Mouse (Mus musculus): Measurements from ENCODE around the gene Scaf4. TPM values are rescaled to one million over a fixed set of nuclear protein-coding genes. Genes with fewer than 3 reads are reported as not detected.

The Scaf4 gene
- polyA plus RNA-seq, 1 experiment = 40.1 TPM

GRCm38 (mm10) chr16:90250099-90250498 lies 34.2 kb downstream of the Scaf4 start:
- Histone ChIP-seq H3K4me1 (ENCODE audit: control insufficient read depth, insufficient read depth, low read length) (peaks cover 2% of the 10 kb centered on the region), H3K27ac (ENCODE audit: insufficient read depth, low read length) (no peak overlapping the region), H3K4me3 (ENCODE audit: insufficient read depth, low read length) (no peak overlapping the region)
- TF ChIP-seq CTCF (IDR thresholded peaks at IDR 0.05; ENCODE audit: extremely low read depth, insufficient read depth, low read length) (no peak), POLR2A (IDR thresholded peaks at IDR 0.05; ENCODE audit: extremely low read depth, insufficient read depth, low read length) (no peak)

DNA sequence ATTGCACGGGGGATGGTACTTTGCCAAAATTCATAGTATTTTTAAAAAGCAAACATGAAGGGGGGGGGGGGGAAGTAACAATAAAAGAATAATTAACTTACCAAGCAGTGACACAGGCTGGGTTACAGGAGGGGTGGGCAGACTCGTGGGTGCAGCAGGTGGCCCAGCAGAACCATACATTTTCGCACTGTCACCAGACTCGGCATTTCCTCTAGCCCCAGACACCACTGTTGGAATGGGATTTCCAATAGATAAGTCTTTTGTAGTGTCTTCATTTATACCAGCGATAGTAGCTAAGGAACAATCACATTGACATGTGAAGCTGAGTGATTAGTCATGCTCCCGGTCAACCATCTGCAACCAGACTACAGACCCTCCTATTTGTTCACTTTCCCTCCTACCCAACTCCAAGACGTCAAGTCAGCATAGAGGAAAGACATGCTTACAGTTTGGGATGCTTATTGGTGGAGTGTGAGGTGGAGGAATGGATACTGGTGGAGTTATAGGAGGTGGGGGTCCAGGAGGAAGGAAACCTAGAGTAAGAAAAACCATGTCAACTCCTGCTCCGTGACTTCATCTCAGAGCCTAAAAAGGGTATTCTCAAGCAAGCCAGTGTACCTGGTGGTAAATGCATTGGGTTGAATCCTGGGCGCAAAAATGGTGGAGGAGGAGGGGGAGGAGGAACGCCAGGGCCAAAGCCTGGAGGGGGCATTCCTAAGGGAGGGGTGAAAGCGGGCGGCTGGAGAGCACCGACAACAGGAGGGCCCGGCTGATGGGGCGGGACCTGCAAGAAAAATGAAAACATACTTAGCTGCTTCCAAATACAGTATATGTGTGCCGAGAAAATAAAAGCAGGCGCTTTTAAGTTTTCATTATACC lies 41.6 kb downstream of the Scaf4 start:
- no peak for TF ChIP-seq CTCF (IDR thresholded peaks at IDR 0.05; ENCODE audit: extremely low read depth, insufficient read depth, low read length)
- no peak for TF ChIP-seq POLR2A (IDR thresholded peaks at IDR 0.05; ENCODE audit: extremely low read depth, insufficient read depth, low read length)
- no peak overlapping the region for H3K4me3 ChIP-seq (ENCODE audit: insufficient read depth, low read length)
- no peak overlapping the region for H3K27ac ChIP-seq (ENCODE audit: insufficient read depth, low read length)
- H3K4me1 ChIP-seq (ENCODE audit: control insufficient read depth, insufficient read depth, low read length) = no peaks in the 10 kb centered on the region; the same call in 1 of the 2 replicates

DNA sequence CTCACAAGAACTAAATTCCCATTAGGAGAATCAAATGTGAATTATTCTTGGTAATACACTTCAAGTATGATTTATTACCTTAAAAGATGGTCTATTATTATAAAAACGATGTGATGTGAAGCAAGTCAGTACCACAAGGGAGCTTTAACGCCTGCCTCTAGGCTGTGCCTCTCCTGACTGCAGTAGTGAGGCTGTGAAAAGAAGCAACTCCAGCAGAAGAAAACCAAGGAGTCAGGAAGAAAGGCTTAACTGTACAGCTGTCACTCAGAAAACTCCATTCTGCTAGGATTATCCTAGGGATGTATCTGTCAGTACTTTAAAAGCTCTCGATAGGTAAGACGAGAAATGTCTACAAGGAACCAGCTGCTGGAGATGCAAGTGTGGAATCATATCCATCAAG lies 42.4 kb downstream of the Scaf4 start:
- H3K27ac ChIP-seq (ENCODE audit: insufficient read depth, low read length) = no peak overlapping the region
- H3K4me3 ChIP-seq (ENCODE audit: insufficient read depth, low read length) = no peak overlapping the region
- TF ChIP-seq POLR2A (IDR thresholded peaks at IDR 0.05; ENCODE audit: extremely low read depth, insufficient read depth, low read length) = no peak
- TF ChIP-seq CTCF (IDR thresholded peaks at IDR 0.05; ENCODE audit: extremely low read depth, insufficient read depth, low read length) = no peak
- no peaks in the 10 kb centered on the region; the same call in 1 of the 2 replicates for H3K4me1 ChIP-seq (ENCODE audit: control insufficient read depth, insufficient read depth, low read length)

- TF ChIP-seq POLR2A (IDR thresholded peaks at IDR 0.05; ENCODE audit: extremely low read depth, insufficient read depth, low read length) (no peak), CTCF (IDR thresholded peaks at IDR 0.05; ENCODE audit: extremely low read depth, insufficient read depth, low read length) (no peak)
- Histone ChIP-seq H3K4me3 (ENCODE audit: insufficient read depth, low read length) (no peak overlapping the region), H3K27ac (ENCODE audit: insufficient read depth, low read length) (no peak overlapping the region), H3K4me1 (ENCODE audit: control insufficient read depth, insufficient read depth, low read length) (no peaks in the 10 kb centered on the region; the same call in 1 of the 2 replicates)
Measured at GRCm38 (mm10) chr16:90239128-90239746, 45.1 kb downstream of the Scaf4 start.

DNA sequence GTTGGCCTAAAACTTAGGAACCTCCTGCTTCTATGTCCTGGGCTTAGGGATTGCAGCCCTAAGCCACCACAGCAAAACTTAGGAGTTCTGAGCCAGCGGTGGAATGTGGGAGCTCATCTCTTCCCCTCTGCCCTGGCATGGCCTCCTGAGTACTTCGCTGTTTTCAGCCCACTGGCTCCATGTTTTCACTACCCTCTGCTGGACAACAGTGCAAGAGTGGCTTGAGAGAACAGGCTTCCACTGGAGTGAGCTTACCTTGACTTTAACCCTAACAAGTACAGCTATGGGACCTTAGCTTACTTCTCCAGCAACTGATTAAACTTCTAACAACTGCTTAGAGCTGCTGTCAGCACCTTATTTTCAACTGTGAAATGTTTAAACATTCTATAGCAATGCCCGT lies 49.1 kb downstream of the Scaf4 start:
- H3K27ac ChIP-seq (ENCODE audit: insufficient read depth, low read length) = no peak overlapping the region
- H3K4me3 ChIP-seq (ENCODE audit: insufficient read depth, low read length) = no peak overlapping the region
- TF ChIP-seq CTCF (IDR thresholded peaks at IDR 0.05; ENCODE audit: extremely low read depth, insufficient read depth, low read length) (no peak), POLR2A (IDR thresholded peaks at IDR 0.05; ENCODE audit: extremely low read depth, insufficient read depth, low read length) (no peak)
- no peaks in the 10 kb centered on the region; the same call in none of the 2 replicates for H3K4me1 ChIP-seq (ENCODE audit: control insufficient read depth, insufficient read depth, low read length)

GRCm38 (mm10) chr16:90234617-90235016 lies 49.7 kb downstream of the Scaf4 start:
- no peaks in the 10 kb centered on the region; the same call in none of the 2 replicates for H3K4me1 ChIP-seq (ENCODE audit: control insufficient read depth, insufficient read depth, low read length)
- no peak overlapping the region for H3K27ac ChIP-seq (ENCODE audit: insufficient read depth, low read length)
- H3K4me3 ChIP-seq (ENCODE audit: insufficient read depth, low read length) = no peak overlapping the region
- TF ChIP-seq POLR2A (IDR thresholded peaks at IDR 0.05; ENCODE audit: extremely low read depth, insufficient read depth, low read length) (no peak), CTCF (IDR thresholded peaks at IDR 0.05; ENCODE audit: extremely low read depth, insufficient read depth, low read length) (no peak)

GRCm38 (mm10) chr16:90233702-90234101 lies 50.6 kb downstream of the Scaf4 start:
- TF ChIP-seq CTCF (IDR thresholded peaks at IDR 0.05; ENCODE audit: extremely low read depth, insufficient read depth, low read length) (no peak), POLR2A (IDR thresholded peaks at IDR 0.05; ENCODE audit: extremely low read depth, insufficient read depth, low read length) (no peak)
- no peak overlapping the region for H3K27ac ChIP-seq (ENCODE audit: insufficient read depth, low read length)
- no peaks in the 10 kb centered on the region; the same call in none of the 2 replicates for H3K4me1 ChIP-seq (ENCODE audit: control insufficient read depth, insufficient read depth, low read length)
- H3K4me3 ChIP-seq (ENCODE audit: insufficient read depth, low read length) = no peak overlapping the region

DNA sequence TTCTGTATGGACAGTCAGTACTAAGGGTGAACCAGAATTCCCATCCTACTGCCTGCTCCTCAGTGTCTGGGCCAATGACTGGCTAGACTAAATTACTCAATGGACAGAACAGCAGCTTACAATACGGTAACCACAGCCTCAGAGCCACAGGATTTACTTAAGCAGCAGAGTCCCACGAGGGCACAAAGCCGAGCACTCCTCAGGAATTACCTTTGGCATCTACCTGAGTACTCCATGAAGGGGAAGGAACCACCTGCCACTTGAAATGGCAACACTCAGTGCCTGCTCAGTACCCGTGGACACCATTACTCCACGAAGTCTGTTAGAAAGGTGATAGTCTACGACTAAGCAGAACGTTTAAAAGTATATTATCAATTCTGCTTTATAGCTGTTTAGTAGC lies 53.0 kb downstream of the Scaf4 start:
- no peak overlapping the region for H3K4me3 ChIP-seq (ENCODE audit: insufficient read depth, low read length)
- H3K27ac ChIP-seq (ENCODE audit: insufficient read depth, low read length) = no peak overlapping the region
- TF ChIP-seq CTCF (IDR thresholded peaks at IDR 0.05; ENCODE audit: extremely low read depth, insufficient read depth, low read length) (no peak), POLR2A (IDR thresholded peaks at IDR 0.05; ENCODE audit: extremely low read depth, insufficient read depth, low read length) (no peak)
- no peaks in the 10 kb centered on the region; the same call in none of the 2 replicates for H3K4me1 ChIP-seq (ENCODE audit: control insufficient read depth, insufficient read depth, low read length)

DNA sequence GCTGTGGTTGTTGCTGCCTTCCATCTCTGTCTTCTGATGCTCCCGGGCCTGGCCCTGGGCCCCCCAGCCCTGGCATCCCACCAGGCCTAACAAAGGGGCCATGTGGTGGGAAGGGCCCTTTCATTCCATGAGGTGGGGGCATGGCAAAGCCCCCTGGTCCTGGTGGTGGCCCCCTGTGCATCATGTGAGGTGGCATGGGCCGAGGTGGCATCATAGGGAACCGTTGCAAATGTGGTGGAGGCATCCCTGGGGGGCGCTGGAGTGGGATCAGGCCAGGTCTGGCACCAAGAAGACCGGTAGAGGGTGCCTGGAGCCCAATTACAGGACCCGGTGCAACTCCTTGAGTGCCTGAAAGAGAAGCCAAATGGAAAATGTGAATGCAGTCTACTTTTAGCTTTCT lies 54.4 kb downstream of the Scaf4 start:
- TF ChIP-seq CTCF (IDR thresholded peaks at IDR 0.05; ENCODE audit: extremely low read depth, insufficient read depth, low read length) (no peak), POLR2A (IDR thresholded peaks at IDR 0.05; ENCODE audit: extremely low read depth, insufficient read depth, low read length) (no peak)
- Histone ChIP-seq H3K4me1 (ENCODE audit: control insufficient read depth, insufficient read depth, low read length) (no peaks in the 10 kb centered on the region; the same call in none of the 2 replicates), H3K4me3 (ENCODE audit: insufficient read depth, low read length) (no peak overlapping the region), H3K27ac (ENCODE audit: insufficient read depth, low read length) (no peak overlapping the region)

Measured in cortical plate, adult 2 months (tissue).